Mouse (Mus musculus): ENCODE measurements at regions not wholly inside any gene's neighbourhood (a gene's known extent, or its start where the extent isn't known, plus 50 kb on each side); places are given as distances from the start of the nearest gene placed in this dataset.

DNA sequence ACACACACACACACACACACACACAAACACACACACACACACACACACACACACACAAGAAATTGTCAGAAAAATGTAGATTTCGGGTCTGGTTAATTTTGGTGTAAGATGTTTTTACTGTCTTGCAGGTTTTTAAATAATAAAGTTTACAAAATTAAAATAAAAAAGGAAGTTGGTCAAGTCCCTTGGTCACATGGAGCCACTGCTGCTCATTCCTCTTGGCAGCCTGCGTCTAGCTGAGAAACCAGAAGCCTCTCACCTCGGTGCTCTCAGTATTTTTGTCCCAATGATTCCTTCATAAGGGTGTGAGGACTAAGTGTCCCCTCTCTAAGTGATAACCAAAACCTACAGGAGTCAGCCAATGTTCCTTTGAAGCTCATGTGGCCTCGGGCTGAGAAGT, 76.8 kb upstream of the Smg1 start:
- no peak for TF ChIP-seq CTCF (IDR thresholded peaks at IDR 0.05; ENCODE audit: extremely low read depth, insufficient read length, insufficient replicate concordance, low read depth, low read length)
- no peak for TF ChIP-seq POLR2A (IDR thresholded peaks at IDR 0.05; ENCODE audit: low read depth, low read length)

Measured in small intestine, adult 2 months (tissue).